ENCODE assay signal across 29 mouse cellular contexts in genomic region chr3:149105709-149106450, GRCm38 (mm10).
DNase-seq lines count a peak whose midpoint lies in the region; ATAC-seq and TF ChIP-seq lines count a peak whose summit lies in the region.
"Had no signal": no experiment of that assay in that cellular context is flagged by ENCODE, and none has a peak within 500 bp of the region (broad histone marks: within the 10 kb centered on the region; RNA-seq: fewer than 3 reads in every experiment).

No protein-coding gene starts in this region.

- no peaks in the 10 kb centered on the region for H3K9me3 ChIP-seq in liver, postnatal 0 days (ENCODE audit: low read length)
- no peaks in the 10 kb centered on the region for H3K9me3 ChIP-seq in kidney, embryonic 16.5 days (ENCODE audit: low read length)
- H3K9me3 ChIP-seq: embryonic facial prominence, embryonic 10.5 days; embryonic facial prominence, embryonic 15.5 days; forebrain, embryonic 12.5 days; heart, embryonic 10.5 days; heart, embryonic 15.5 days; limb, embryonic 10.5 days; limb, embryonic 15.5 days; midbrain, embryonic 10.5 days had no signal

- no peak for ATAC-seq in liver, postnatal 0 days
- peak; percentile 93 for ATAC-seq in kidney, embryonic 16.5 days (ENCODE audit: low FRiP score, low TSS enrichment)
- ATAC-seq: forebrain, postnatal 0 days; hindbrain, embryonic 16.5 days; midbrain, embryonic 16.5 days had no signal

- no peak for TF ChIP-seq POLR2A in liver, adult 2 months (IDR thresholded peaks at IDR 0.05; ENCODE audit: extremely low read depth, insufficient read depth, low read length)

- peak overlapping the region; percentile 7; the same call in 1 of the 2 replicates for H3K27ac ChIP-seq in liver, adult 2 months (replicated peaks; ENCODE audit: insufficient read depth, low read depth, low read length)
- H3K27ac ChIP-seq in liver, postnatal 0 days (ENCODE audit: low read depth) = no peak overlapping the region
- H3K27ac ChIP-seq in kidney, embryonic 16.5 days (ENCODE audit: low read length) = peak overlapping the region; percentile 35; the same call in 1 of the 2 replicates
- H3K27ac ChIP-seq: embryonic facial prominence, embryonic 10.5 days; embryonic facial prominence, embryonic 15.5 days; forebrain, embryonic 12.5 days; heart, embryonic 10.5 days; heart, embryonic 15.5 days; limb, embryonic 10.5 days; limb, embryonic 15.5 days; liver, embryonic 14.5 days; midbrain, embryonic 10.5 days had no signal

- no peak overlapping the region for H3K4me2 ChIP-seq in liver, postnatal 0 days (ENCODE audit: low read depth, low read length)
- no peak overlapping the region for H3K4me2 ChIP-seq in kidney, embryonic 16.5 days (replicated peaks; ENCODE audit: low read depth, low read length)
- H3K4me2 ChIP-seq: embryonic facial prominence, embryonic 15.5 days; forebrain, embryonic 12.5 days; heart, embryonic 15.5 days; limb, embryonic 15.5 days; lung, embryonic 14.5 days had no signal

- H3K79me2 ChIP-seq in liver, adult 2 months (ENCODE audit: control insufficient read depth, insufficient read depth, low read length) = no peaks in the 10 kb centered on the region

- peak; percentile 15 for DNase-seq in kidney, adult 11 months
- no peak for DNase-seq in kidney, adult 18-20 months
- DNase-seq in liver, adult 2 months (ENCODE audit: extremely low read depth, low read depth, low spot score) = peak; percentile 77
- DNase-seq in liver, postnatal 0 days = no peak
- no peak for DNase-seq in adrenal gland, adult 18-20 months (ENCODE audit: low spot score in 2 of 2)
- no peak for DNase-seq in adrenal gland, postnatal 4 days (ENCODE audit: low spot score in 2 of 2)
- DNase-seq: adrenal gland, adult 8-10 months; cerebellum, adult 8-10 months; cerebellum, postnatal 25 days; forebrain, postnatal 0 days; gastrocnemius, postnatal 10 days; layer of hippocampus, postnatal 36 days; lung, embryonic 14.5 days; lung, postnatal 14 days; right cerebral cortex, postnatal 25 days; thymus, adult 2 months; thymus, postnatal 36 days had no signal

- TF ChIP-seq EP300 in liver, postnatal 0 days (IDR thresholded peaks at IDR 0.05; ENCODE audit: low read depth) = no peak

- no peak overlapping the region for H3K4me3 ChIP-seq in liver, adult 2 months (ENCODE audit: insufficient read depth, low read depth, low read length)
- no peak overlapping the region for H3K4me3 ChIP-seq in liver, postnatal 0 days (ENCODE audit: low read depth, low read length)
- H3K4me3 ChIP-seq in kidney, embryonic 16.5 days (ENCODE audit: low read length) = no peak overlapping the region
- H3K4me3 ChIP-seq: embryonic facial prominence, embryonic 10.5 days; embryonic facial prominence, embryonic 15.5 days; forebrain, embryonic 12.5 days; heart, embryonic 10.5 days; heart, embryonic 15.5 days; limb, embryonic 10.5 days; limb, embryonic 15.5 days; midbrain, embryonic 10.5 days had no signal

- no peak overlapping the region for H3K9ac ChIP-seq in liver, adult 2 months (ENCODE audit: low read depth, low read length)
- H3K9ac ChIP-seq in liver, postnatal 0 days (replicated peaks) = no peak overlapping the region
- no peak overlapping the region for H3K9ac ChIP-seq in kidney, embryonic 16.5 days (replicated peaks; ENCODE audit: low read length)
- H3K9ac ChIP-seq: embryonic facial prominence, embryonic 15.5 days; forebrain, embryonic 12.5 days; forebrain, postnatal 0 days; heart, embryonic 15.5 days; limb, embryonic 15.5 days; liver, embryonic 14.5 days; lung, embryonic 14.5 days had no signal

- H3K27me3 ChIP-seq in liver, adult 2 months (ENCODE audit: control insufficient read depth, insufficient read depth, low read length) = no peaks in the 10 kb centered on the region
- no peaks in the 10 kb centered on the region for H3K27me3 ChIP-seq in liver, postnatal 0 days (ENCODE audit: insufficient read depth, low read length)
- H3K27me3 ChIP-seq in kidney, embryonic 16.5 days (ENCODE audit: insufficient read depth, low read length) = no peaks in the 10 kb centered on the region
- H3K27me3 ChIP-seq: embryonic facial prominence, embryonic 15.5 days; forebrain, embryonic 12.5 days; limb, embryonic 15.5 days had no signal

- 44% methylated on average over 13 of the region's 13 CpGs for WGBS in liver, adult 2 months
- 73% methylated on average over 13 of the region's 13 CpGs for WGBS in liver, postnatal 0 days (ENCODE audit: insufficient replicate concordance)
- WGBS in kidney, embryonic 16.5 days = 32% methylated on average over 13 of the region's 13 CpGs

- H3K36me3 ChIP-seq in liver, adult 2 months (ENCODE audit: control insufficient read depth, insufficient read depth, low read length) = no peaks in the 10 kb centered on the region
- H3K36me3 ChIP-seq in liver, postnatal 0 days (replicated peaks; ENCODE audit: insufficient read depth, low read length) = no peaks in the 10 kb centered on the region
- H3K36me3 ChIP-seq in kidney, embryonic 16.5 days (ENCODE audit: insufficient read depth, low read length) = no peaks in the 10 kb centered on the region
- H3K36me3 ChIP-seq: embryonic facial prominence, embryonic 10.5 days; embryonic facial prominence, embryonic 15.5 days; forebrain, embryonic 12.5 days; heart, embryonic 10.5 days; heart, embryonic 15.5 days; limb, embryonic 10.5 days; limb, embryonic 15.5 days; midbrain, embryonic 10.5 days had no signal

- peaks cover 13% of the 10 kb centered on the region for H3K4me1 ChIP-seq in liver, adult 2 months (ENCODE audit: control insufficient read depth, insufficient read depth, low read length)
- H3K4me1 ChIP-seq in liver, postnatal 0 days (ENCODE audit: insufficient read depth) = peaks cover 10% of the 10 kb centered on the region
- H3K4me1 ChIP-seq in kidney, embryonic 16.5 days (ENCODE audit: insufficient read depth, low read length) = peaks cover 8% of the 10 kb centered on the region; the same call in 1 of the 2 replicates
- H3K4me1 ChIP-seq: limb, embryonic 15.5 days had no signal

- no peak for TF ChIP-seq CTCF in liver, adult 2 months (IDR thresholded peaks at IDR 0.05; ENCODE audit: low read depth, low read length)
- no peak for TF ChIP-seq CTCF in liver, postnatal 0 days (IDR thresholded peaks at IDR 0.05; ENCODE audit: low read depth)

Comparison
In these comparisons a context has a peak if more than half of its experiments do, and no peak if none do; other contexts are left out.
1. DNase-seq: peak in kidney, adult 11 months (single experiment) and liver, adult 2 months (single experiment); none in kidney, adult 18-20 months (single experiment), liver, postnatal 0 days (single experiment), adrenal gland, adult 18-20 months (0 of 2) and adrenal gland, postnatal 4 days (0 of 2).